Mouse (Mus musculus): Measurements from ENCODE around the gene Ncapd2. TPM values are rescaled to one million over a fixed set of nuclear protein-coding genes. Genes with fewer than 3 reads are reported as not detected.

Gene Ncapd2
- polyA plus RNA-seq, 1 experiment from 2014 or later = 48.8 TPM

DNA sequence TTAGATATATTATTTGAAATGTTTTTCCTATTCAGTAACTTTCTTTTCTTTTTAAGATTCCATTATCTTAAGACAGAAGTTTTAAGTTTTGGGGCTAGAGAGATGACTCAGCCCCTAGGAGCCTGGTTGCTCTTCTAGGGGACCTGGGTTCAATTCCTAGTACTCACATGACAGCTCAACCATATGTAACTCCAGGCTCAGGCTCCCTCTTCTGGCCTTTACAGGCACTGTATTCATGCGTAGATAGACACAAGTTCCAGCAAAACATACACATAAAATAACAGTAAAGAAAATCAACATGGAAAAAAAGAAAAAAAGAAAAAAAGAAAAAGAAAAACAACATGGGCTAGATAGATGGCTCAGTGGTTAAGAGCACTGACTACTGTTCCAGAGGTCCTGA lies 18.9 kb upstream of the Ncapd2 start:
- Histone ChIP-seq H3K4me3 (no peak overlapping the region), H3K9me3 (no peaks in the 10 kb centered on the region; the same call in 1 of the 2 replicates), H3K4me2 (no peak overlapping the region), H3K4me1 (replicated peaks) (no peaks in the 10 kb centered on the region), H3K27me3 (peaks cover 30% of the 10 kb centered on the region), H3K27ac (replicated peaks) (no peak overlapping the region), H3K9ac (no peak overlapping the region), H3K36me3 (no peaks in the 10 kb centered on the region)
- 93% methylated on average over 1 of the region's 1 CpGs for WGBS
- ATAC-seq (ENCODE audit: low read depth) = no peak

- Histone ChIP-seq H3K9ac (no peak overlapping the region), H3K4me1 (replicated peaks) (peaks cover 11% of the 10 kb centered on the region), H3K4me3 (no peak overlapping the region), H3K27ac (replicated peaks) (no peak overlapping the region), H3K36me3 (peaks cover 25% of the 10 kb centered on the region), H3K9me3 (no peaks in the 10 kb centered on the region), H3K4me2 (no peak overlapping the region), H3K27me3 (no peaks in the 10 kb centered on the region)
- WGBS = 90% methylated on average over 5 of the region's 5 CpGs
- ATAC-seq (ENCODE audit: low read depth) = no peak
Measured at GRCm38 (mm10) chr6:125197166-125197565, 5.7 kb upstream of the Ncapd2 start.

GRCm38 (mm10) chr6:125196301-125196700 lies 4.8 kb upstream of the Ncapd2 start:
- Histone ChIP-seq H3K4me2 (no peak overlapping the region), H3K36me3 (peaks cover 25% of the 10 kb centered on the region), H3K27me3 (no peaks in the 10 kb centered on the region), H3K27ac (replicated peaks) (no peak overlapping the region), H3K4me1 (replicated peaks) (peaks cover 11% of the 10 kb centered on the region), H3K4me3 (no peak overlapping the region), H3K9ac (no peak overlapping the region), H3K9me3 (no peaks in the 10 kb centered on the region)
- WGBS = 57% methylated on average over 3 of the region's 3 CpGs
- no peak for ATAC-seq (ENCODE audit: low read depth)

DNA sequence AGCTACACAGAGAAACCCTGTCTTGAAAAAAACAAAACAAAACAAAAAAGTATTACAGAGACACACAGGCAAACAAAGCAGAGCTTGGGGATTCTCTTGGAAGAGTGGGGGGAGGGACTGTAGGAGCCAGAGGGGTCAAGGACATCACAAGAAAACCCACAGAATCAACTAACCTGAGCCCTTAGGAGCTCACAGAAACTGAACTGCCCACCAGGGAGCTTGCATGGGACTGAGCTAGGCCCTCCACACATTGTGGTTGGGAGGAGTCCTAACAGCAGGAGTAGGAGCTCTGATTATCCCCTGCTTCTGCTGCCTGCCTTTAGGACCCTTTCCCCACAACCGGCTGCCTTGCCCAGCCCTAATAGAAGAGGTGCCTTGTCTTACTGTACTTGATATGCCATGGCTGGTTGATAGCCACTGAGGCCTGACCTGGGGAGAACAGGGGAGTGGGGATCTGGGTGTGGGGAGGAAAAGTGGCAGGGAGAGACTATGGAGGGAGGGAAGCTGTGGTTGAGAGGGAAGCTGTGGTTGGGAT lies 4.1 kb upstream of the Ncapd2 start:
- H3K9me3 ChIP-seq = no peaks in the 10 kb centered on the region
- no peak overlapping the region for H3K4me2 ChIP-seq
- H3K4me3 ChIP-seq = no peak overlapping the region
- 31% methylated on average over 1 of the region's 1 CpGs for WGBS
- H3K4me1 ChIP-seq (replicated peaks) = peaks cover 15% of the 10 kb centered on the region
- H3K27ac ChIP-seq (replicated peaks) = 0 out of 2 replicates have a peak overlapping the region, but pooled peaks have one; percentile 33
- ATAC-seq (ENCODE audit: low read depth) = no peak
- no peaks in the 10 kb centered on the region for H3K27me3 ChIP-seq
- H3K9ac ChIP-seq = no peak overlapping the region
- peaks cover 25% of the 10 kb centered on the region for H3K36me3 ChIP-seq

- no peak for ATAC-seq (ENCODE audit: low read depth)
- no peak overlapping the region for H3K27ac ChIP-seq (replicated peaks)
- peaks cover 37% of the 10 kb centered on the region for H3K36me3 ChIP-seq
- WGBS = 76% methylated on average over 7 of the region's 7 CpGs
- H3K9ac ChIP-seq = no peak overlapping the region
- no peak overlapping the region for H3K4me3 ChIP-seq
- no peaks in the 10 kb centered on the region for H3K9me3 ChIP-seq
- peaks cover 29% of the 10 kb centered on the region for H3K4me1 ChIP-seq (replicated peaks)
- H3K27me3 ChIP-seq = no peaks in the 10 kb centered on the region
- peak overlapping the region; percentile 95; the same call in 1 of the 2 replicates for H3K4me2 ChIP-seq
Measured at GRCm38 (mm10) chr6:125193390-125193789, 1.9 kb upstream of the Ncapd2 start.

DNA sequence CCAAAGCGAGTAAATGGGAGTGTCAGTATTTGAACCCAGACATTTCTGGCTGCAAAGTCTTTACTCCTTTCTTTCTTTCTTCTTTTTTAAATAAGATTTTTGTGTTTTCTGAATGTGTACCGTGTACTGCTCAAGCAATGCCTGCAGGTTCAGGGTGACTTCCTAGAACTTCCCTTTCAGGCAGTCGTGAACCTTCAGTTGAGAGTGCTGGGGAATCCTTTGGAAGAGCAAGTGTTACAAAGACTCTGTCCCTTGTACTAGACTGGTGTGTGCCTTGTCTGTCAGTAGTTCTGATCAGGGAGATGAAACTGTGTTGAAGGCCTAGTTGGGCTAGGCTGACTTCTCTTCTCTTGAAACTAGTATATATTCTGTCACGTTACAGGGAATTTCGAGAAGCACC lies 1.3 kb upstream of the Ncapd2 start:
- Histone ChIP-seq H3K9ac (peak overlapping the region; percentile 84), H3K9me3 (no peaks in the 10 kb centered on the region), H3K36me3 (peaks cover 43% of the 10 kb centered on the region), H3K27me3 (no peaks in the 10 kb centered on the region), H3K4me3 (peak overlapping the region; percentile 74), H3K4me1 (replicated peaks) (peaks cover 29% of the 10 kb centered on the region), H3K27ac (replicated peaks) (peak overlapping the region; percentile 100), H3K4me2 (peak overlapping the region; percentile 95)
- no peak for ATAC-seq (ENCODE audit: low read depth)
- 45% methylated on average over 5 of the region's 5 CpGs for WGBS

DNA sequence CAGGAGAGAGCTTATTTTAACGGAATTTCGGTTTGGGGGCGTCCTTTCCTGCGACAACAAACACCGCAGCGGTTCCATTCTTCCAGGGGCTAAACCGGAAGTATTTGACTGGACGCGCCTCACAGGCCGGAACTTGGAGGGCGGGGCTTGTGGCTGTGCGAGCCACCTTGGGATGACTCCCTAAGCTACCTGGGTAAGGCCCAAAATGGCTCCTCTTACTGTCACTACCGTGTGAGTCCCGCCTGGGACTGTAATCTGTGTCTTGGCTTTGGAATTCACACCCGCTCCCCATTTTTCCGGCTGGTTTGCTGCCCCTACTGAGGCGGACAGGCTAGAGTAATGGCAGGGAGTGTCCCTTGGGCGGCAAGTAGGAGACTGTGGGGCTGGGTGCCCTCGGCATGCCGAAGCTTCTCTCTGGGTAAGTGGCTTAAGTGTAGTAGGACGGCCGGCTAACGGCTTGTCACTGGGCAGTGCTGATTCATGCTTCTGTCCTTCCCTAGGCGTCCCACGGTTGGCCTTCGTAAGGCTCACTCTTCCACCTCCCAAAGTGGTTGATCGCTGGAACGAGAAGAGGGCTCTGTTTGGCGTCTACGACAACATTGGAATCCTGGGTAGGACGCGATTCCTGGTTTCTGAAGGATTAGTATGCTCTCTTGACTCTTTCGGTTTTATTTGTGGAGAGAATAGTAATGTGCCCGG lies 664 bp upstream of the Ncapd2 start:
- no peaks in the 10 kb centered on the region for H3K9me3 ChIP-seq
- H3K4me2 ChIP-seq = peak overlapping the region; percentile 95
- H3K4me1 ChIP-seq (replicated peaks) = peaks cover 29% of the 10 kb centered on the region
- peak overlapping the region; percentile 100 for H3K27ac ChIP-seq (replicated peaks)
- peak overlapping the region; percentile 84 for H3K9ac ChIP-seq
- H3K36me3 ChIP-seq = peaks cover 49% of the 10 kb centered on the region
- peak; percentile 97 for ATAC-seq (ENCODE audit: low read depth)
- H3K27me3 ChIP-seq = no peaks in the 10 kb centered on the region
- peak overlapping the region; percentile 74 for H3K4me3 ChIP-seq
- WGBS = under 1% methylated on average over 34 of the region's 34 CpGs

- Histone ChIP-seq H3K9ac (peak overlapping the region; percentile 73), H3K9me3 (no peaks in the 10 kb centered on the region), H3K27me3 (no peaks in the 10 kb centered on the region), H3K4me1 (replicated peaks) (peaks cover 29% of the 10 kb centered on the region), H3K4me2 (peak overlapping the region; percentile 68), H3K27ac (replicated peaks) (peak overlapping the region; percentile 100), H3K4me3 (peak overlapping the region; percentile 74), H3K36me3 (peaks cover 63% of the 10 kb centered on the region)
- ATAC-seq (ENCODE audit: low read depth) = no peak
Measured at GRCm38 (mm10) chr6:125190816-125191215, 685 bp downstream of the Ncapd2 start.

DNA sequence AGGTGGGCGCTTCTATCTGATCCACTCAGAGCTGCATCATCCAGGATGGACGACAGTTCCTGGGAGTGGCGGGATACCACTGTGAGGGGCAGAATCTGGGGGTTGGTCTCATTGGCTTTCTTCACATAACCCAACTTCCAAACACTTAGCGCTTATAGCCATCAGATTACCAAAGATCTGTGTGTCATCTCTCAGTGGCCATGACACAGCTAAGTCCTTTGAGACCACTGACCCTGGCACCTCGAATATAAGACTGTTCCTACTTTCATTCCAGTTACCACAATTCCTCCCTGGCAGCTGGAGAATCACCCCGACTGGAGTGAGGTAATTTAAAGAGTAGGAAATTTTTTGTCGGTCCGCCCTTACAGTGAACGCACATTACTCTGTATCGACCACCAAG lies 5.3 kb downstream of the Ncapd2 start:
- no peak for ATAC-seq (ENCODE audit: low read depth)
- H3K4me2 ChIP-seq = no peak overlapping the region
- no peak overlapping the region for H3K27ac ChIP-seq (replicated peaks)
- H3K9me3 ChIP-seq = no peaks in the 10 kb centered on the region
- peaks cover 17% of the 10 kb centered on the region for H3K4me1 ChIP-seq (replicated peaks)
- no peak overlapping the region for H3K4me3 ChIP-seq
- peaks cover 82% of the 10 kb centered on the region for H3K36me3 ChIP-seq
- WGBS = 96% methylated on average over 10 of the region's 10 CpGs
- no peak overlapping the region for H3K9ac ChIP-seq
- H3K27me3 ChIP-seq = no peaks in the 10 kb centered on the region

GRCm38 (mm10) chr6:125182133-125182532 lies 9.4 kb downstream of the Ncapd2 start:
- no peaks in the 10 kb centered on the region for H3K9me3 ChIP-seq
- H3K27ac ChIP-seq (replicated peaks) = no peak overlapping the region
- H3K9ac ChIP-seq = no peak overlapping the region
- whole genome bisulfite sequencing = 75% methylated on average over 5 of the region's 5 CpGs
- ATAC-seq (ENCODE audit: low read depth) = no peak
- H3K36me3 ChIP-seq = peaks cover 98% of the 10 kb centered on the region
- H3K27me3 ChIP-seq = no peaks in the 10 kb centered on the region
- H3K4me2 ChIP-seq = no peak overlapping the region
- no peak overlapping the region for H3K4me3 ChIP-seq
- no peaks in the 10 kb centered on the region for H3K4me1 ChIP-seq (replicated peaks)

DNA sequence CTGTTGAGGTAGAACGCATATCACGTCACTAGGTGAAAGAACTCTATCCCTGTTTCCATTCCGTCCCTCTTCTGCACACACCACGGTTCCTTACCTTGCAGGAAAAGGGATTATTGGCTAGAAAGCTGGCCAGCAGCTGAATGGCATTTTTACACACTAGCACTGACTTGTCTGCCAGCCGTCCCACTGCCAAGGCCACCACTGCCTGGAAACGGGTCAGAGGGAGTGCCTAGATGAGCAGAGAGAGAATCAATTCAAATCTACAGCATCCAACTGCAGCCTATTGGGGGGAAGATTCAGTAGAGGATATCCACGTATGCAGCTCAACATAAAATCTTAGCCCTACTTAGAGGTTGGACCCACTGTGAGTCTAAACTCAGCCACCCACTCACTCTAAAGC lies 11.9 kb downstream of the Ncapd2 start:
- no peak overlapping the region for H3K27ac ChIP-seq (replicated peaks)
- H3K27me3 ChIP-seq = no peaks in the 10 kb centered on the region
- H3K9me3 ChIP-seq = no peaks in the 10 kb centered on the region
- peaks cover 98% of the 10 kb centered on the region for H3K36me3 ChIP-seq
- no peak overlapping the region for H3K4me3 ChIP-seq
- H3K4me2 ChIP-seq = no peak overlapping the region
- no peak for ATAC-seq (ENCODE audit: low read depth)
- no peak overlapping the region for H3K9ac ChIP-seq
- WGBS = 91% methylated on average over 7 of the region's 7 CpGs
- H3K4me1 ChIP-seq (replicated peaks) = no peaks in the 10 kb centered on the region

GRCm38 (mm10) chr6:125175469-125175868 lies 16.0 kb downstream of the Ncapd2 start:
- Histone ChIP-seq H3K27ac (replicated peaks) (no peak overlapping the region), H3K4me1 (replicated peaks) (no peaks in the 10 kb centered on the region), H3K4me3 (no peak overlapping the region), H3K27me3 (no peaks in the 10 kb centered on the region), H3K36me3 (peaks cover 100% of the 10 kb centered on the region), H3K4me2 (no peak overlapping the region), H3K9me3 (no peaks in the 10 kb centered on the region), H3K9ac (no peak overlapping the region)
- WGBS = 94% methylated on average over 5 of the region's 5 CpGs
- ATAC-seq (ENCODE audit: low read depth) = no peak

GRCm38 (mm10) chr6:125173256-125173655 lies 18.2 kb downstream of the Ncapd2 start:
- no peak overlapping the region for H3K9ac ChIP-seq
- WGBS = 95% methylated on average over 7 of the region's 7 CpGs
- no peak for ATAC-seq (ENCODE audit: low read depth)
- no peaks in the 10 kb centered on the region for H3K4me1 ChIP-seq (replicated peaks)
- no peaks in the 10 kb centered on the region for H3K27me3 ChIP-seq
- no peaks in the 10 kb centered on the region for H3K9me3 ChIP-seq
- H3K4me2 ChIP-seq = no peak overlapping the region
- H3K4me3 ChIP-seq = no peak overlapping the region
- H3K27ac ChIP-seq (replicated peaks) = no peak overlapping the region
- H3K36me3 ChIP-seq = peaks cover 100% of the 10 kb centered on the region

Data from neural tube, embryonic 13.5 days (tissue).